Mouse (Mus musculus) layer of hippocampus, adult 9-11 months (tissue): ENCODE measurements around the gene Helz2.
A peak's percentile ranks its signal among the peaks of the same experiment; 100 is the strongest.
"Not testable (repeated sequence)": the region's sequence is repeated elsewhere in the genome, so short reads cannot be mapped to it uniquely, and the experiment has no call there.

ENCODE experiments used
- DNase-seq: peaks from one replicate; pipeline ENCODE4 v3.0.0; 2022

Helz2 gene

GRCm38 (mm10) chr2:181191385-181191784 lies 50.4 kb downstream of the Helz2 start:
- not testable (repeated sequence) for DNase-seq

GRCm38 (mm10) chr2:181189321-181189720 lies 52.5 kb downstream of the Helz2 start:
- DNase-seq, result no peak

- DNase-seq, result no peak
Observed at GRCm38 (mm10) chr2:181188681-181189080, 53.1 kb downstream of the Helz2 start.

- peak; percentile 95 for DNase-seq
Observed at GRCm38 (mm10) chr2:181187121-181188000, 54.5 kb downstream of the Helz2 start, which contains the start of gene Ppdpf. Gene Ppdpf (plus strand): TSS chr2:181187247.

GRCm38 (mm10) chr2:181186635-181187034 lies 55.2 kb downstream of the Helz2 start:
- DNase-seq, result peak; percentile 87

GRCm38 (mm10) chr2:181180898-181181297 lies 60.9 kb downstream of the Helz2 start:
- no peak for DNase-seq

- DNase-seq, result no peak
Observed at GRCm38 (mm10) chr2:181178471-181178870, 63.4 kb downstream of the Helz2 start.

- no peak for DNase-seq
Observed at GRCm38 (mm10) chr2:181178015-181178414, 63.8 kb downstream of the Helz2 start.
